Mouse (Mus musculus): ENCODE data around the gene Cdh13.

Cdh13 gene

DNA sequence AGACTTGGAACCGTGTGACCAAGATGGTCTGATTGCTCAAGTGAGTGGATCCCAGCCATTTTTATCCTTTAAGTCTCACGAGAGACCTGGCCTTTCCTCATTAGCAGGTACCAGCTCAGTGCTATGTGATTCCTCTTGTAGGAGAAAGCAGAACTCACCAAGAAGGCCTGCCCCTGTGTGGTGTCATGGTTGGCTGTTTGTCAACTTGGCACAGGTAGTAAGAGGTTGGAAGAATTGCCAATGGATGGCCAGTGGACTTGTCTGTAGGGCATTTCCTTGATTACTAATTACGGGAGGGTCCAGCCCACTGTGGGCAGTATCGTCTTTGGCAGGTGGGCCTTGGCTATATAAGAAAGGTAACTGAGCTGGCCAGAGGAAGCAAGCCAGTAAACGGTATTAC lies 281.7 kb downstream of the Cdh13 start:
- DNase-seq (ENCODE audit: low read depth in 2 of 2, low spot score in 2 of 2): no peak

GRCm38 (mm10) chr8:118565887-118566747 lies 282.6 kb downstream of the Cdh13 start:
- no peak for DNase-seq (ENCODE audit: low read depth in 2 of 2, low spot score in 2 of 2)

- DNase-seq (ENCODE audit: low read depth in 2 of 2, low spot score in 2 of 2): no peak
These were observed 285.8 kb downstream of the Cdh13 start for GRCm38 (mm10) chr8:118569366-118569765.

DNA sequence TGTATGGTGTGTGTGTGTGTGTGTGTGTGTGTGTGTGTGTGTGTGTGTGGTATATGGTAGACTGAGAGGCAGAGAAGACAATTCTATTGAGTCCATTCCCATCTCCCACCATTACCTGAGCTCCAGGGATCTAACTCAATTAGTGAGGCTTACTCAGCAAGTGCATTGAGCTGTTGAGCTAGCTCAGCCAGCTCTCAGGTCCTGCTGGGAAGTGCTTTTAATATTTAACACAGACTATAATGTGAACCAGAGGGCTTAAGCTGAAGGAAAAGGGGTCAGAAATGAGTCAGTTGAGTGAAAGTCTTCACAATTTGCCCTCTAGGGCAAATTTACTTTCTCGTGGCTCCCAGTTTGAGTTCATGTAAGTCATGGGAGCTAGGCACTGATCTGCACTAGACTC lies 297.7 kb downstream of the Cdh13 start:
- no peak for DNase-seq (ENCODE audit: low read depth in 2 of 2, low spot score in 2 of 2)

DNA sequence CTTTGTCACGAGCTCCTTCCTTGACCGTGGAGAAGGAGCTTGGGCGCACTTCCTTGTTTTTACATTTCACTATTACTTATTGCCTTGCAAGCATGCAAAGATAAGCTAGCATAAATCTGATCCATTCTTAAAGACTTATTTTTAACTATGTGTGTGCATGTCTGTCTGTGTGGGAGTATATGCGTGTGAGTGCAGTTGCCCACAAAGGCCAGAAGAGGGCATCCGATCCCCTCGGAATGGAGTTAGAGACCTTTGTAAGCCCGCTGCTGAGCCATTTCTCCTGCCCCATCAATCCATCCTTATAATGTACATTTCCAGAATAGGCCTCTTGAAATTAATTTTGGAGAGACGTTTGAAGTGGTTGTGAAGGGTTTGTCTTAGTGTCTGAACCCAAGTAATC lies 298.7 kb downstream of the Cdh13 start:
- no peak for DNase-seq (ENCODE audit: low read depth in 2 of 2, low spot score in 2 of 2)

GRCm38 (mm10) chr8:118587981-118588380 lies 304.4 kb downstream of the Cdh13 start:
- no peak for DNase-seq (ENCODE audit: low read depth in 2 of 2, low spot score in 2 of 2)

GRCm38 (mm10) chr8:118596816-118597215 lies 313.3 kb downstream of the Cdh13 start:
- no peak for DNase-seq (ENCODE audit: low read depth in 2 of 2, low spot score in 2 of 2)

DNA sequence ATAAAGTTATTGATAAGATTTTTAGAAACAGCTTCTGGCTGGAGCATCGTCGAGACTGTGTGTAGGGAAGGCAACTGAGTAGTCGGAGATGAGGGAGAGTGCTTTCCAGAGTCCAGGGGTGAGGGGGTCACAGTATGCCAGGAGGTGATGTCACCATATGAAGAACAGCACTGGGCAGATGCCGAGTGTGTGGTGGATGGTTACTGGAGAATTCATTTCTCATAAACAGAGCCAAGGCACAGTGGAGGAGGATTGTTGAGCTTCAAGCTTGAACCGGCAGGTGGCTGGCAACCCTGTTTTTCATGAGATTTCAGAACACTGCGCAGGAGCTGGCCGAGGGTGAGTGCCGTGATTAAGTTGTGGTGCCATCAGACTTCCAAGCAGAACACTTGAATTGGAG lies 317.8 kb downstream of the Cdh13 start:
- DNase-seq (ENCODE audit: low read depth in 2 of 2, low spot score in 2 of 2): no peak

DNA sequence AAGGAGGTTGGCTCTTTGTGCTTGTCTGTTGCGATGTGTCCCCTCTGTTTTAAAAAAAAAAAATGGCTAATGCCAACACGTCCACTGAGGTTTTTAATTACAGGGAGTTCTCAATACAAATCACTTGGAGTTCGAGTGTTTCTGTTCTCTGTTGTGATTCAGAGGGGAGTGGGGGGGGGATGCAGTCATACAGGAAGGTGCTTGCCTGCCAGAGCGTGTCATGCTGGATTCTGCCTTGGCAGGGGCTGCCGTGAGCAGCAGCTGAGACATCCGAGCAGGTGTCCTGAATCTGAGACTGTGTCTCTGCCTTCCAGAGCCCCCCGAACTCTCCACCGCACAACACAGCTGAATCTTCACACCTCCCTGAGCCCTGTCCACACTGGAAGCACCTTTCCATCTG lies 318.5 kb downstream of the Cdh13 start:
- DNase-seq (ENCODE audit: low read depth in 2 of 2, low spot score in 2 of 2): no peak

- no peak for DNase-seq (ENCODE audit: low read depth in 2 of 2, low spot score in 2 of 2)
These were observed 328.0 kb downstream of the Cdh13 start for GRCm38 (mm10) chr8:118611551-118611950.

- no peak for DNase-seq (ENCODE audit: low read depth in 2 of 2, low spot score in 2 of 2)
These were observed 334.7 kb downstream of the Cdh13 start for GRCm38 (mm10) chr8:118618195-118618594.

DNA sequence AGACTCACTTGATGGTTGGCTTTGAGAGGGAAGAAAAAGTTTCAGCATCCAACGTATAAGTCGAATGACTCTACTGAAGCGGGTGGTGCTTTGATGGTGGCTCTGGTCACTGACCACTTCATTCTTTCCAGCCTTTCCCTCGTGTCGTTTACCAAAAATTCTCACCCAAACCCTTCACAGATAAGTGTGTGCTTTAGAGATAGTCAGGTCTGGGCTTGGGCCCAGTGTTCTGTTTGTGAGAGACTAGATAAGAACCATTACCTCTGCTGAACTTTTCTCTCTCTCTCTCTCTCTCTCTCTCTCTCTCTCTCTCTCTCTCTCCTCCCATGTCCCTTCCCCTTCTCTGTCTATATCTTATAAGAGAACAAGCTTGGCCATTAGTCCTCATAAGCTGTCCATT lies 342.9 kb downstream of the Cdh13 start:
- no peak for DNase-seq (ENCODE audit: low read depth in 2 of 2, low spot score in 2 of 2)

DNA sequence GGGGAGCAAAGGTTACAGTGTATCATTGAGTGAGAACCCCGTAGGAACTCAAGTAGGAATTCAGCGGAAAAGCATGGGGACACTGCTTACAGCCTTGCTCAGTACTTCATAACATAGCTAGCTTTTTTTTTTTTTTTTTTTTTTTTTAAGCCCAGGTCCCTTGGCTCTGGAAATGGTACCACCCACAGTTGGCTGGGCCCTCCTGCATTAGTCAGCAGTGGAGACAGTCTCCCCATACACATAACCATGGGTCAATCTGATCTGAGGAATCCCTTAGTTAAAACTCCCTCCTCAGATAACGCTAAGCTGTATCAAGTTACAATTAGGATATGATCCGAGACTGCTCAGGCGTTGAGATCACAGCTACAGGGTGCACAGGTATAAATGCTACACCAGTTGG lies 344.2 kb downstream of the Cdh13 start:
- no peak for DNase-seq (ENCODE audit: low read depth in 2 of 2, low spot score in 2 of 2)

- no peak for DNase-seq (ENCODE audit: low read depth in 2 of 2, low spot score in 2 of 2)
These were observed 345.2 kb downstream of the Cdh13 start for GRCm38 (mm10) chr8:118628702-118629101.

DNA sequence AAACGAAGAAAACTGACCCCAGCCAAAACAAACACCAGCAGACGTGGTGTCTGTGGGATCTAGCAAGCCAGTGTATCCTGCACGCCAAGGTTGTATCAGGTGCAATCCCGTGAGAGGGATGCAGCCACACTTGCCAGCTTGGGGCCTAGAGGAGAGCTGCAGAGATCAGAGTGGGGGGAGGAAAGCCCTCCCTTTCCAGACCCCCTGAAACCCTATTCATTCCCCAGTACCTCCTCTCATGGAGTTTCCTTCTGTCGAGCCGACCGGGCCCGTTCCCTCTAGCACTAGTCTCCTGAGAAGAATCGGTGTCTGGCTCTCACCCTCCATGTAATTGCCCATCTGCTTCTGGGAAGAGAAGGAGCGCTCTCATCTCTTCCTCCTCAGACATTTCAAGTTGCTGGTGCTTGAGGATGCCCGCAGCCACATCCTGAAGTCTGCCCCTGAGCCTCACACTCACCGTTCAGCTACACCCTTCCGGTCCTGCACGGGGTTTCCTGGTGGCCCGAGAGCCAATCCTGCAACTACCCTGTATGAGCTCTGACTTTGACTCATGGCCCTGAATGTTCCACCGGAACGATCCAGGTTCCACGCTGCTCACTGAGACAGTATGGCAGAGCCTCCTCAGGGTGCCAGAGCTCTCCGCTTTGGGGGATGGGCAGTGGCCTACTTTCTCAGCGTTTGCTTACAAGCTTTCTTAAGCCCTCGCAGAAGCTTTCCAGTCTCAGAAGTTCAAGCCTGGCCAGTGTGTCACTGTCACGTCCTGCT lies 351.9 kb downstream of the Cdh13 start:
- DNase-seq (ENCODE audit: low read depth in 2 of 2, low spot score in 2 of 2): no peak

GRCm38 (mm10) chr8:118639606-118640005 lies 356.1 kb downstream of the Cdh13 start:
- DNase-seq (ENCODE audit: low read depth in 2 of 2, low spot score in 2 of 2): no peak

GRCm38 (mm10) chr8:118641799-118642198 lies 358.3 kb downstream of the Cdh13 start:
- no peak for DNase-seq (ENCODE audit: low read depth in 2 of 2, low spot score in 2 of 2)

GRCm38 (mm10) chr8:118648801-118649537 lies 365.4 kb downstream of the Cdh13 start:
- DNase-seq (ENCODE audit: low read depth in 2 of 2, low spot score in 2 of 2): no peak

- DNase-seq (ENCODE audit: low read depth in 2 of 2, low spot score in 2 of 2): no peak
These were observed 366.4 kb downstream of the Cdh13 start for GRCm38 (mm10) chr8:118649981-118650380.

- DNase-seq (ENCODE audit: low read depth in 2 of 2, low spot score in 2 of 2): no peak
These were observed 378.7 kb downstream of the Cdh13 start for GRCm38 (mm10) chr8:118662001-118662829.

DNA sequence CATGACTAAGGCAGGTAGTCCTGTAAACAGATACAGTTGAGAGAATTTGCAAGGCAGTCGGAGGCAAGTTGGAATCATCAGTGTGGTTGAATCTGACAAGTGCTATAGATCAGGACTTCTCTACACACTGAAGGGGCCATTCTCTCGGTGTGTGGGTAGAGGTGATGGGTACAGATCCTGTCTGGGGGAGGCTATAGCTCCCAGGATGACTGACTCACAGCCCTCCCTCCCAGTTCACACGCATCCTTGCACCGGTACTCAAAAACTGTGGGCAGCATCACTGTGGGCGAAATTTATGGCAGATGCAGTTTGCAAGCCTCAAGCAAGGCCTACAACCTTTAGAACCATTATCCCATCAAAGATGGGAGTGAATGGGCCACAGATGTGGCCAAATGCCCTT lies 381.5 kb downstream of the Cdh13 start:
- DNase-seq (ENCODE audit: low read depth in 2 of 2, low spot score in 2 of 2): no peak

Data from CD8-positive naive resting alpha-beta T cell, adult 2 months (primary cell).